Mouse (Mus musculus): ENCODE measurements at regions not wholly inside any gene's neighbourhood (a gene's known extent, or its start where the extent isn't known, plus 50 kb on each side); places are given as distances from the start of the nearest gene placed in this dataset.

DNA sequence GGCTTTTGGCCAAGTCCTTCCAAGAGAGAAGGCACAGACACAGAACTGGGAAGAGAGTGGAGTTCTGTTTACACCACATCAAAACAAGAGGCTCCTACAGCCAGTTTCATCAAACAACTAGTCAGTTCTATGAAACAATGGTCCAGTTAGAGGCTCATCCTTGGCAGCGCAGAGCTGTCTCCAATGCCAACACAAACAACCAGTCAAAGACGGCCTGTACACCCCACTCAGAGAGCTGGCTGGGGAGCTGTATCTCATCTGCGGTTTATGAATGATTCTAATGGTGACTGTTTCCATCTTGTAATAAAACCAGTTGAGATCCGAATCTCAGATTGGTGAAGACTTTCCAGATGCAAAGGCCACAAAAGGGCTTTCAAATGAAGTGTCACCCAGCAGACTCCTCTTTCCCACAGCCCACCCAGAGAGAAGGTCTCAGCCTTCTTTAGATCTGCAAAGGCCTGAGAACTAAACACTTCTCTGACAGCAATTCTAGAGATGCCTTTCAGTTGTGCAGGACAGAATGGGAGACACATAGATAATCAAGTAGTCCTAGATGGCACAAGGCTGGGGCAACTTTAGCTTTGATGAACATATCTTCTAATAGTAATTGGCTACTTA, 343.1 kb upstream of the Rasgrp1 start:
- DNase-seq (ENCODE audit: extremely low read depth, low read depth, low spot score): peak; percentile 5
- Histone ChIP-seq H3K27me3 (ENCODE audit: control insufficient read depth, insufficient read depth, low read length) (no peaks in the 10 kb centered on the region), H3K9ac (ENCODE audit: low read depth, low read length) (no peak overlapping the region), H3K36me3 (ENCODE audit: control insufficient read depth, insufficient read depth, low read length) (no peaks in the 10 kb centered on the region), H3K4me3 (ENCODE audit: insufficient read depth, low read depth, low read length) (no peak overlapping the region), H3K4me1 (ENCODE audit: control insufficient read depth, insufficient read depth, low read length) (no peaks in the 10 kb centered on the region), H3K27ac (replicated peaks; ENCODE audit: insufficient read depth, low read depth, low read length) (no peak overlapping the region), H3K79me2 (ENCODE audit: control insufficient read depth, insufficient read depth, low read length) (no peaks in the 10 kb centered on the region)
- TF ChIP-seq CTCF (IDR thresholded peaks at IDR 0.05; ENCODE audit: low read depth, low read length) (no peak), POLR2A (IDR thresholded peaks at IDR 0.05; ENCODE audit: extremely low read depth, insufficient read depth, low read length) (no peak)
- WGBS: 61% methylated on average over 4 of the region's 4 CpGs

DNA sequence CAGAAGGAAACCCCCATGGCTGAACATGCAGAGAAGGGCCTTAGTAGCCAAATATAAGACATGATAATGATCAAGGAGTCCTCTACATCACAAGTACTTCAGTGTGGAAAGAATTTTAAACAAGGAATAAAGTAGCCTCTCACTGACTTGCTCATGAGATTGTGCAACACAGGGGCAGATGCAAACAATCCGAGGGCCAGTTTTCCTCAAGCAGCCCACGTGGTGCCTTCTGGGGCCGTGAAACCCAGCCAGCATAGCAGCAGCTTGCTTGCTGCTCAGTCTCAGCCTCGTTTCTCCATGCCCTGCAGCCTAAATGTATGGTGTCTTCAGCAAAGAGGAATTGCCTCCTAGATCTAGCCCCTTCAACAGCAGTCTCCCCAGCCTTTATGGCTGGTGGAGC, 350.7 kb upstream of the Rasgrp1 start:
- H3K36me3 ChIP-seq (ENCODE audit: control insufficient read depth, insufficient read depth, low read length): no peaks in the 10 kb centered on the region
- H3K27ac ChIP-seq (replicated peaks; ENCODE audit: insufficient read depth, low read depth, low read length): no peak overlapping the region
- no peak overlapping the region for H3K4me3 ChIP-seq (ENCODE audit: insufficient read depth, low read depth, low read length)
- DNase-seq (ENCODE audit: extremely low read depth, low read depth, low spot score): peak; percentile 5
- TF ChIP-seq POLR2A (IDR thresholded peaks at IDR 0.05; ENCODE audit: extremely low read depth, insufficient read depth, low read length) (no peak), CTCF (IDR thresholded peaks at IDR 0.05; ENCODE audit: low read depth, low read length) (no peak)
- H3K4me1 ChIP-seq (ENCODE audit: control insufficient read depth, insufficient read depth, low read length): no peaks in the 10 kb centered on the region
- H3K79me2 ChIP-seq (ENCODE audit: control insufficient read depth, insufficient read depth, low read length): no peaks in the 10 kb centered on the region
- no peaks in the 10 kb centered on the region for H3K27me3 ChIP-seq (ENCODE audit: control insufficient read depth, insufficient read depth, low read length)
- no peak overlapping the region for H3K9ac ChIP-seq (ENCODE audit: low read depth, low read length)
- WGBS: 32% methylated on average over 4 of the region's 4 CpGs

- TF ChIP-seq CTCF (IDR thresholded peaks at IDR 0.05; ENCODE audit: low read depth, low read length): no peak
- TF ChIP-seq POLR2A (IDR thresholded peaks at IDR 0.05; ENCODE audit: extremely low read depth, insufficient read depth, low read length): no peak
Observed at GRCm38 (mm10) chr2:117710173-117710813, 367.5 kb upstream of the Rasgrp1 start.

DNA sequence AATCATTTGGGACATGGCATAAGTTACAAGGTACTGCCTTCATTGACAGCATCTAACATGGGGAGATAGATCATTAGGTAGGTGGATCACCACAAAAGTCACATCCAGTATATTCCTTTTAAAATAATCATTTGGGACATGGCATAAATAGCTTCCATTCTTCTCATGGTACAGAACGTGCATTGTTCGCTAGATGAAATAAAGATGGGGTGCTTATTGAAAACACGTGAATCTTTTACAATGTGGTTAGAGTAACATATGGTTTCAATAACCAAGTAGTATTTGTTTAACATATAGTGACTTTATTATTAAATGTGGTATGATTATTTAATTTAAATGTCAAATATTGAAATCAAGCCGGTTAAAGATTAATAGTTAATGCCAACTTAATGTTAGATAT, 381.3 kb upstream of the Rasgrp1 start:
- no peak for DNase-seq (ENCODE audit: extremely low read depth, low read depth, low spot score)
- H3K79me2 ChIP-seq (ENCODE audit: control insufficient read depth, insufficient read depth, low read length): no peaks in the 10 kb centered on the region
- H3K27ac ChIP-seq (replicated peaks; ENCODE audit: insufficient read depth, low read depth, low read length): no peak overlapping the region
- H3K4me3 ChIP-seq (ENCODE audit: insufficient read depth, low read depth, low read length): no peak overlapping the region
- no peak overlapping the region for H3K9ac ChIP-seq (ENCODE audit: low read depth, low read length)
- TF ChIP-seq CTCF (IDR thresholded peaks at IDR 0.05; ENCODE audit: low read depth, low read length): no peak
- no peak for TF ChIP-seq POLR2A (IDR thresholded peaks at IDR 0.05; ENCODE audit: extremely low read depth, insufficient read depth, low read length)
- WGBS: 90% methylated on average over 4 of the region's 4 CpGs
- H3K4me1 ChIP-seq (ENCODE audit: control insufficient read depth, insufficient read depth, low read length): no peaks in the 10 kb centered on the region
- H3K36me3 ChIP-seq (ENCODE audit: control insufficient read depth, insufficient read depth, low read length): no peaks in the 10 kb centered on the region
- no peaks in the 10 kb centered on the region for H3K27me3 ChIP-seq (ENCODE audit: control insufficient read depth, insufficient read depth, low read length)

More at GRCm38 (mm10) chr2:117710173-117710813, 367.5 kb upstream of the Rasgrp1 start:
- 87% methylated on average over 7 of the region's 7 CpGs for WGBS
- Histone ChIP-seq H3K4me1 (ENCODE audit: control insufficient read depth, insufficient read depth, low read length) (no peaks in the 10 kb centered on the region), H3K27me3 (ENCODE audit: control insufficient read depth, insufficient read depth, low read length) (no peaks in the 10 kb centered on the region), H3K79me2 (ENCODE audit: control insufficient read depth, insufficient read depth, low read length) (no peaks in the 10 kb centered on the region), H3K36me3 (ENCODE audit: control insufficient read depth, insufficient read depth, low read length) (no peaks in the 10 kb centered on the region), H3K27ac (replicated peaks; ENCODE audit: insufficient read depth, low read depth, low read length) (no peak overlapping the region), H3K9ac (ENCODE audit: low read depth, low read length) (no peak overlapping the region), H3K4me3 (ENCODE audit: insufficient read depth, low read depth, low read length) (no peak overlapping the region)
- no peak for DNase-seq (ENCODE audit: extremely low read depth, low read depth, low spot score)

DNA sequence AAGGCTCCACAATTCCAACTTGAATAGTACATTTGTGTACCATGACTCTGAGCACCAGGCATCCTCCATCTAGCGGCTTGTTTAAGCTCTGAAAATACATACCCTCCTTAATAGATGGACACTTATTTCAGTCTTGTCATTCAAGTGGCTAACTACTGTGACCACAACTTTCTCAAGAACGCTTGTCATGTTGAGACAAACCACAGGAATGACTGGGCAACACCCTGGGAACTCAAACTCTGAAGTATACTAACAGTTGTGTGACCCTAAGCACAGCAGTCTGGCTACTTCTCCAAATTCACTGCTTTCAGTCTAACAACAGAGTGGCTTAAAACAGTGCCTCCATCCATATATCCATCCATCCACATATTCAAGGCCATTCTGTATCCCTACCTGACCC, 380.4 kb upstream of the Thbs1 start:
- H3K79me2 ChIP-seq (ENCODE audit: control insufficient read depth, insufficient read depth, low read length): no peaks in the 10 kb centered on the region
- no peak for TF ChIP-seq CTCF (IDR thresholded peaks at IDR 0.05; ENCODE audit: low read depth, low read length)
- no peak for TF ChIP-seq POLR2A (IDR thresholded peaks at IDR 0.05; ENCODE audit: extremely low read depth, insufficient read depth, low read length)
- no peaks in the 10 kb centered on the region for H3K4me1 ChIP-seq (ENCODE audit: control insufficient read depth, insufficient read depth, low read length)
- no peaks in the 10 kb centered on the region for H3K27me3 ChIP-seq (ENCODE audit: control insufficient read depth, insufficient read depth, low read length)
- DNase-seq (ENCODE audit: extremely low read depth, low read depth, low spot score): no peak
- H3K36me3 ChIP-seq (ENCODE audit: control insufficient read depth, insufficient read depth, low read length): no peaks in the 10 kb centered on the region
- H3K4me3 ChIP-seq (ENCODE audit: insufficient read depth, low read depth, low read length): no peak overlapping the region
- 72% methylated on average over 2 of the region's 2 CpGs for WGBS
- no peak overlapping the region for H3K9ac ChIP-seq (ENCODE audit: low read depth, low read length)
- H3K27ac ChIP-seq (replicated peaks; ENCODE audit: insufficient read depth, low read depth, low read length): no peak overlapping the region

DNA sequence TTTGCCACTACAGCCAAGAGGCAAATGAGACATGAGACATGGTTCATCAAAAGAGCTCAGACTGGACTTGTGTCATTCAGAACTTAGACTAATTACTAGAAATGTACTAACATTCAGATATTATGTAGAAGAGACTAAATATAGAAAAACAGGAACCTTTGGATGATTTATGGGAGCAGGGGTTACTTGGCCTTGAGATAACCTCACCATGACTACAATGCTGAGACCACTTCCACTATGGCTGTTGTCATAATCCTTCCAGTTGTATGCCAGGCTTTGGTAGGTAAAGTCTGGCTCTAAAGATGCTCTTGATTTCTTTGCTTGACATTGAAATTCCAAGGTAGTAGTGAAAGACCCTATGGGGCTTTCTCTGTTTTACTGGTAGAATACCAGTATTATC, 369.3 kb upstream of the Thbs1 start:
- Histone ChIP-seq H3K9ac (ENCODE audit: low read depth, low read length) (no peak overlapping the region), H3K27ac (replicated peaks; ENCODE audit: insufficient read depth, low read depth, low read length) (no peak overlapping the region), H3K79me2 (ENCODE audit: control insufficient read depth, insufficient read depth, low read length) (no peaks in the 10 kb centered on the region), H3K4me1 (ENCODE audit: control insufficient read depth, insufficient read depth, low read length) (no peaks in the 10 kb centered on the region), H3K36me3 (ENCODE audit: control insufficient read depth, insufficient read depth, low read length) (no peaks in the 10 kb centered on the region), H3K4me3 (ENCODE audit: insufficient read depth, low read depth, low read length) (no peak overlapping the region), H3K27me3 (ENCODE audit: control insufficient read depth, insufficient read depth, low read length) (no peaks in the 10 kb centered on the region)
- TF ChIP-seq POLR2A (IDR thresholded peaks at IDR 0.05; ENCODE audit: extremely low read depth, insufficient read depth, low read length) (no peak), CTCF (IDR thresholded peaks at IDR 0.05; ENCODE audit: low read depth, low read length) (no peak)
- no peak for DNase-seq (ENCODE audit: extremely low read depth, low read depth, low spot score)

Data from liver, adult 2 months (tissue).